Mouse (Mus musculus): Measurements from ENCODE around the gene Hdac1. TPM values are rescaled to one million over a fixed set of nuclear protein-coding genes. Genes with fewer than 3 reads are reported as not detected.
A peak's percentile ranks its signal among the peaks of the same experiment; 100 is the strongest.

Gene Hdac1
- total and polyA plus RNA-seq, 2 experiments from 2014 or later, result 30.8 to 50.7 TPM

DNA sequence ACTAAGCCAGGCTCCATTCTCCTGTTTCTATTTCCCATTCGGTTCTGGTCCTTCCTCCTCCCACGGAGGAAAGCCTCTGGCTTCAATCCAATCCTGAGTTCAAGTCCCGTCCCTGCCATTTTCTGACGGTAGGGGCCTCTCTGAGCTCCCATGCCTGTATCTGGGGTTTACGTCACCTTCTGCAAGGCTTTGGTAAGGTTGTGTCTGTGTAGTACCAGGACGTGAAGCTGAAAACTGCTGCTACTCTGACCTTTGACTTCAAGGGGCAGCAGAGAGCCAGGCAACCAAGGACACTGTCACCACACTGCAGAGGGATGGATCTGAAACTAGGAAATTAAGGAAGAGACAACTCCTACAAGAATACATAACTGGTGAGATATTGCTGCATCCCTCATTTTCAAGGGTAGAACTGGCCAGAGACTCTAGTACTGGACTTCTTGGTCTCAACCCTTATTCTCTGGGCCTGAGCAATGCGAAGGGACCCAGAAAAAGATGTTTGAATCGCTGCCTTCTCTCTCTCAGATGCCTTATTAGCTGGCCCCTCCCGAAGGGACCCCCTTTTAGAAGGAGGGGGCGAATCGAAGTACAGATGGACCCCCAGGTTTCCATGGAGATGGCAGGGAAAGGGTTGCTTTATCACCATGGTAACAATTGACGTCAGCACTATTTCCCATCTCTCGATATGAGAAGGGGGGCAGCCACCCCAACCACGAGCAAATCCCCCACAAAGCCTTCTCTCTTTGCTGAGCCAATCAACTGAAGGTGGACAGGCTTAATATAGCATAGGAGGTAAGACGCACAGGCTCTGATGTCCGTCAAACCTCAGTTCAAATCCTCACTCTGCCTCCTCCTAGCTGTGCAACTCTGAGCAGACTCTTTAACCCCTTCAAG is 46.6 kb downstream of the Hdac1 start:
- ATAC-seq (peak; percentile 85), DNase-seq (peak; percentile 93)
- Histone ChIP-seq H3K27ac (ENCODE audit: low read depth, low read length) (peak overlapping the region; percentile 83), H3K4me3 (ENCODE audit: low read depth, low read length) (peak overlapping the region; percentile 17; the same call in 1 of the 2 replicates), H3K36me3 (ENCODE audit: insufficient read depth) (no peaks in the 10 kb centered on the region), H3K4me1 (ENCODE audit: insufficient read depth) (peaks cover 19% of the 10 kb centered on the region), H3K27me3 (ENCODE audit: insufficient read depth, low read length) (no peaks in the 10 kb centered on the region), H3K4me2 (ENCODE audit: low read depth) (peak overlapping the region; percentile 43), H3K9ac (peak overlapping the region; percentile 48), H3K9me3 (ENCODE audit: low read length) (no peaks in the 10 kb centered on the region)
- WGBS, result 11% methylated on average over 16 of the region's 16 CpGs
- TF ChIP-seq CTCF (IDR thresholded peaks at IDR 0.05; ENCODE audit: low read depth), result peak; percentile 48; the same call in 1 of the 2 replicates

DNA sequence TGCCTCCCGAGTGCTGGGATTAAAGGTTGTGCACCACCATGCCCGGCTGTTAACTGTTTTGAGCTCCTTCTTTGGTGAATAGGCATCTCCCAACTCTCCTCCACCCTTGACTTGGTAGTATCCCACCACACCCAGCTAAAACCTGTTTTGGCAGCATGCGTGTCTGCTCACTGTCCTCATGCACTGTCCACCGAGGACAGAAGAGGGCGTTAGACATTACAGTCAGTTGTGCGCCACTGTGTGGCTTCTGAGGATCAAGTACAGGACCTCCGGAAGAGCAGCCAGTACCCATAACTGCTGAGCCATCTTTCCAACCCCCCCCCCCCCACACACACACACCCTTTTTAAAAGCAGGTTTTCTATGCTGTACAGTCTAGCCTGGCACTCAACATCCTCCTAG is 47.8 kb downstream of the Hdac1 start:
- Histone ChIP-seq H3K27ac (ENCODE audit: low read depth, low read length) (no peak overlapping the region), H3K9me3 (ENCODE audit: low read length) (no peaks in the 10 kb centered on the region), H3K27me3 (ENCODE audit: insufficient read depth, low read length) (no peaks in the 10 kb centered on the region), H3K36me3 (ENCODE audit: insufficient read depth) (no peaks in the 10 kb centered on the region), H3K4me1 (ENCODE audit: insufficient read depth) (peaks cover 19% of the 10 kb centered on the region), H3K4me2 (ENCODE audit: low read depth) (no peak overlapping the region), H3K9ac (no peak overlapping the region), H3K4me3 (ENCODE audit: low read depth, low read length) (no peak overlapping the region)
- TF ChIP-seq CTCF (IDR thresholded peaks at IDR 0.05; ENCODE audit: low read depth), result peak; percentile 34
- WGBS, result 77% methylated on average over 7 of the region's 7 CpGs
- DNase-seq, result no peak
- ATAC-seq, result no peak

DNA sequence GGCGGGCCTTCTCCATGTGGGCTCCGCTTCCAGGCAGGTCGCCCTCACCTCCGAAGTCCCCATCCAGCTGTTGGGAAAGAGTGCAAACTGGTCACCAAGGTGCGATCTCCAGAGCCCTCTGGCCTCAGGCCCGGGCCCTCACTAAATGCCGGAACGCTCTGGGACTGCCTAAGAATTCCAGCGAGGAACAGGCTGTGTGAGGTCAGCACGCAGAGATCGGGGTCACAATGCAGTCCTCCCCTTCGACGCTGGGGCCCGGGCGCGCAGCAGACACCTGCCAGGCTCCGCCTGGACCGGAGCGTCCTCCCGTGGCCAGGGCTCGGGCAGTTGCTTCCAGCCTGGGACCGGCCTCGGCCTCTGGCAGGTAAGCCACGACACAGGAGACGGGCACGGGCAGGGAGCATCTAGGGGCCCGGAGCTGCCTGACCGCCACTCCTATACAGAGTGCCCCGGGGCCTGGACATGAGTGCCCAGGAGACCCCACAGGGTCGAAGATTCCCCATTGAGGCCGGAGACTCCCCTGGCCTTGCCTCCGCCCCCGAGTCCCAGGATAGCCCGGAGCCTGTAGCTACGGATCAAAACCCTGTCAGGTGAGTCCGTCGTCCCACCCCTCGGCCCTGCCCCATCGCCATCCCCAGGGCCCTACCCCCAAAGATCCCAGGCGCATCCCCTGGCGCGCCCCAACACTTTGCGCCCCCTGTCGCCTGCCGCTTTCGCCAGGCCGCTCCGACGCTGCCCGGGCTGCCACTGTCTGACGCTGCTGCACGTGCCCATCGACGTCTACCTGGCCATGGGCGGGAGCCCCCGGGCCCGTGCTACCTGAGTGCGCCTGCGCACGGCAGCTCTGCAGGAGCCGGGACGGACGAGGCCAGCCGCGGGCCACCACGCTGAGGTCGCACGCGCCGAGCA is 51.3 kb downstream of the Hdac1 start, which contains the start of the genes Tssk3 and Fam229a:
Gene Tssk3 (minus strand): TSS at position 51 of the 909 bp plus-strand sequence.
Gene Fam229a (plus strand): TSS at position 219 of the 909 bp plus-strand sequence.
- Histone ChIP-seq H3K4me1 (ENCODE audit: insufficient read depth) (peaks cover 9% of the 10 kb centered on the region; the same call in 1 of the 2 replicates), H3K27ac (ENCODE audit: low read depth, low read length) (no peak within 1 kb of the TSS), H3K4me3 (ENCODE audit: low read depth, low read length) (peak within 1 kb of the TSS; percentile 30), H3K36me3 (ENCODE audit: insufficient read depth) (peaks cover 30% of the 10 kb centered on the region), H3K27me3 (ENCODE audit: insufficient read depth, low read length) (no peaks in the 10 kb centered on the region), H3K9me3 (ENCODE audit: low read length) (no peaks in the 10 kb centered on the region), H3K4me2 (ENCODE audit: low read depth) (peak within 1 kb of the TSS; percentile 57), H3K9ac (peak within 1 kb of the TSS; percentile 36)
- WGBS, result 4% methylated on average over 70 of the region's 70 CpGs
- DNase-seq, result peak; percentile 64
- peak; percentile 21; the same call in 1 of the 2 replicates for ATAC-seq
- TF ChIP-seq CTCF (IDR thresholded peaks at IDR 0.05; ENCODE audit: low read depth), result peak; percentile 50

DNA sequence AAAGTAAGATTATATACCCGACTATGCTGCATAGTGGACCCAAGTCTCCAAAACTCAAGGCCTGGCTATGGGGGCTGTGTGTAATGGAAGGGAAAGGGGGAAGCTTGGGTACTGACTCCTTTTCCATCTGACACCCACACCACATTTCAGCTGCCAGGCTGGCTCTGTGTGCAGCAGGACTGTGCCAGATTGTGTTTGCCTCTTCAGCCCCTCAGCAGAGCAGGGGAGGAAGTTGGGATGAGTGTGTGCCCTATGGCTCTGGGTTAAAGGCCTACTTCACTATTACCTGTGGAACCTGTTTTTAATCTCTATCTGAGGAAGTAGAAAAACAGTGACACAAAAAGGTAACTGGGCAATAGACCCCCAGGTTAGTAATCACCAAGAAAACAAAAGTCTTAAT is 61.4 kb downstream of the Hdac1 start:
- Histone ChIP-seq H3K9me3 (ENCODE audit: low read length) (no peaks in the 10 kb centered on the region), H3K4me2 (ENCODE audit: low read depth) (no peak overlapping the region)
- WGBS, result 87% methylated on average over 1 of the region's 1 CpGs

GRCm38 (mm10) chr4:129479863-129480262 is 62.6 kb downstream of the Hdac1 start:
- H3K27ac ChIP-seq (ENCODE audit: low read depth, low read length), result no peak overlapping the region
- H3K4me3 ChIP-seq (ENCODE audit: low read depth, low read length), result no peak overlapping the region
- H3K4me2 ChIP-seq (ENCODE audit: low read depth), result no peak overlapping the region
- H3K36me3 ChIP-seq (ENCODE audit: insufficient read depth), result peaks cover 64% of the 10 kb centered on the region
- H3K9me3 ChIP-seq (ENCODE audit: low read length), result no peaks in the 10 kb centered on the region
- no peak for DNase-seq
- no peak overlapping the region for H3K9ac ChIP-seq
- H3K27me3 ChIP-seq (ENCODE audit: insufficient read depth, low read length), result no peaks in the 10 kb centered on the region
- no peak for TF ChIP-seq CTCF (IDR thresholded peaks at IDR 0.05; ENCODE audit: low read depth)
- ATAC-seq, result no peak
- H3K4me1 ChIP-seq (ENCODE audit: insufficient read depth), result no peaks in the 10 kb centered on the region
- 90% methylated on average over 3 of the region's 3 CpGs for WGBS

More for the DNA sequence above, 61.4 kb downstream of the Hdac1 start:
- Histone ChIP-seq H3K4me3 (ENCODE audit: low read depth, low read length) (no peak overlapping the region), H3K36me3 (ENCODE audit: insufficient read depth) (peaks cover 67% of the 10 kb centered on the region), H3K9ac (no peak overlapping the region), H3K27ac (ENCODE audit: low read depth, low read length) (no peak overlapping the region), H3K27me3 (ENCODE audit: insufficient read depth, low read length) (no peaks in the 10 kb centered on the region), H3K4me1 (ENCODE audit: insufficient read depth) (no peaks in the 10 kb centered on the region)
- DNase-seq (no peak), ATAC-seq (no peak)
- TF ChIP-seq CTCF (IDR thresholded peaks at IDR 0.05; ENCODE audit: low read depth), result no peak

GRCm38 (mm10) chr4:129476047-129476446 is 66.5 kb downstream of the Hdac1 start:
- Histone ChIP-seq H3K9me3 (ENCODE audit: low read length) (no peaks in the 10 kb centered on the region), H3K4me1 (ENCODE audit: insufficient read depth) (no peaks in the 10 kb centered on the region), H3K27ac (ENCODE audit: low read depth, low read length) (no peak overlapping the region), H3K36me3 (ENCODE audit: insufficient read depth) (peaks cover 73% of the 10 kb centered on the region), H3K4me2 (ENCODE audit: low read depth) (no peak overlapping the region), H3K4me3 (ENCODE audit: low read depth, low read length) (no peak overlapping the region), H3K9ac (no peak overlapping the region), H3K27me3 (ENCODE audit: insufficient read depth, low read length) (no peaks in the 10 kb centered on the region)
- 92% methylated on average over 11 of the region's 11 CpGs for WGBS
- no peak for ATAC-seq
- no peak for TF ChIP-seq CTCF (IDR thresholded peaks at IDR 0.05; ENCODE audit: low read depth)
- no peak for DNase-seq

Small RNA genes lying within 50 kb of the gene (microRNA-seq; reads per million reads assigned to microRNA genes)
- 0 reads per million in 2 experiments for gene Mir8119

Other genes starting within 250 kb of the Hdac1 start
- gene Rbbp4, start 207.3 kb downstream of the Hdac1 start, total RNA-seq (2014; rRNA removed), result 103 and 111 TPM in 2 replicates
- 272 and 292 TPM in 2 replicates for gene Rbbp4, start 207.3 kb downstream of the Hdac1 start, polyA plus RNA-seq (2015; fragmentation: Nextera tagmentation; extraction: Ambion mirVana)
- 5.9 and 6.0 TPM in 2 replicates for gene Zbtb8os, start 207.0 kb downstream of the Hdac1 start, total RNA-seq (2014; rRNA removed)
- 20.7 and 30.0 TPM in 2 replicates for gene Zbtb8os, start 207.0 kb downstream of the Hdac1 start, polyA plus RNA-seq (2015; fragmentation: Nextera tagmentation; extraction: Ambion mirVana)
- gene Zbtb8a, start 164.6 kb downstream of the Hdac1 start, total RNA-seq (2014; rRNA removed), result 22.5 and 28.0 TPM in 2 replicates
- gene Zbtb8a, start 164.6 kb downstream of the Hdac1 start, polyA plus RNA-seq (2015; fragmentation: Nextera tagmentation; extraction: Ambion mirVana), result 10.3 and 14.3 TPM in 2 replicates
- gene Zbtb8b, start 101.9 kb downstream of the Hdac1 start, total RNA-seq (2014; rRNA removed), result 7.0 and 10.5 TPM in 2 replicates
- 6.0 and 9.2 TPM in 2 replicates for gene Zbtb8b, start 101.9 kb downstream of the Hdac1 start, polyA plus RNA-seq (2015; fragmentation: Nextera tagmentation; extraction: Ambion mirVana)
- gene Bsdc1, start 81.1 kb downstream of the Hdac1 start, total RNA-seq (2014; rRNA removed), result 57.0 and 61.6 TPM in 2 replicates
- 25.6 and 28.4 TPM in 2 replicates for gene Bsdc1, start 81.1 kb downstream of the Hdac1 start, polyA plus RNA-seq (2015; fragmentation: Nextera tagmentation; extraction: Ambion mirVana)
- gene Tssk3, start 51.7 kb downstream of the Hdac1 start, total RNA-seq (2014; rRNA removed), result 0.24 and 0.46 TPM in 2 replicates
- 0.62 and 0.98 TPM in 2 replicates for gene Tssk3, start 51.7 kb downstream of the Hdac1 start, polyA plus RNA-seq (2015; fragmentation: Nextera tagmentation; extraction: Ambion mirVana)
- 1.8 TPM in 1 of 2 replicates, not detected in the other for gene Fam229a, start 51.5 kb downstream of the Hdac1 start, total RNA-seq (2014; rRNA removed)
- 1.7 and 2.6 TPM in 2 replicates for gene Fam229a, start 51.5 kb downstream of the Hdac1 start, polyA plus RNA-seq (2015; fragmentation: Nextera tagmentation; extraction: Ambion mirVana)
- gene Marcksl1, start 29.1 kb downstream of the Hdac1 start, total RNA-seq (2014; rRNA removed), result 1,946 and 1,960 TPM in 2 replicates
- gene Marcksl1, start 29.1 kb downstream of the Hdac1 start, polyA plus RNA-seq (2015; fragmentation: Nextera tagmentation; extraction: Ambion mirVana), result 2,276 and 2,298 TPM in 2 replicates
- 13.9 and 15.3 TPM in 2 replicates for gene Lck, start 30.9 kb upstream of the Hdac1 start, total RNA-seq (2014; rRNA removed)
- gene Lck, start 30.9 kb upstream of the Hdac1 start, polyA plus RNA-seq (2015; fragmentation: Nextera tagmentation; extraction: Ambion mirVana), result 14.9 and 17.0 TPM in 2 replicates
- gene Fam167b, start 35.8 kb upstream of the Hdac1 start, total RNA-seq (2014; rRNA removed), result not detected in 2 replicates
- 0.23 TPM in 1 of 2 replicates, not detected in the other for gene Fam167b, start 35.8 kb upstream of the Hdac1 start, polyA plus RNA-seq (2015; fragmentation: Nextera tagmentation; extraction: Ambion mirVana)
- gene Eif3i, start 57.9 kb upstream of the Hdac1 start, total RNA-seq (2014; rRNA removed), result 255 and 301 TPM in 2 replicates
- 226 and 261 TPM in 2 replicates for gene Eif3i, start 57.9 kb upstream of the Hdac1 start, polyA plus RNA-seq (2015; fragmentation: Nextera tagmentation; extraction: Ambion mirVana)
- gene Tmem234, start 58.0 kb upstream of the Hdac1 start, total RNA-seq (2014; rRNA removed), result 151 and 155 TPM in 2 replicates
- 215 and 218 TPM in 2 replicates for gene Tmem234, start 58.0 kb upstream of the Hdac1 start, polyA plus RNA-seq (2015; fragmentation: Nextera tagmentation; extraction: Ambion mirVana)
- gene Dcdc2b, start 71.5 kb upstream of the Hdac1 start, total RNA-seq (2014; rRNA removed), result 3.0 TPM in 1 of 2 replicates, not detected in the other
- gene Dcdc2b, start 71.5 kb upstream of the Hdac1 start, polyA plus RNA-seq (2015; fragmentation: Nextera tagmentation; extraction: Ambion mirVana), result 3.6 and 4.5 TPM in 2 replicates
- 25.9 and 31.5 TPM in 2 replicates for gene Iqcc, start 76.4 kb upstream of the Hdac1 start, total RNA-seq (2014; rRNA removed)
- gene Iqcc, start 76.4 kb upstream of the Hdac1 start, polyA plus RNA-seq (2015; fragmentation: Nextera tagmentation; extraction: Ambion mirVana), result 21.4 and 24.7 TPM in 2 replicates
- gene Ccdc28b, start 81.2 kb upstream of the Hdac1 start, total RNA-seq (2014; rRNA removed), result 89.2 and 120 TPM in 2 replicates
- gene Ccdc28b, start 81.2 kb upstream of the Hdac1 start, polyA plus RNA-seq (2015; fragmentation: Nextera tagmentation; extraction: Ambion mirVana), result 144 and 146 TPM in 2 replicates
- 39.1 and 45.0 TPM in 2 replicates for gene Txlna, start 98.4 kb upstream of the Hdac1 start, total RNA-seq (2014; rRNA removed)
- gene Txlna, start 98.4 kb upstream of the Hdac1 start, polyA plus RNA-seq (2015; fragmentation: Nextera tagmentation; extraction: Ambion mirVana), result 22.4 and 28.4 TPM in 2 replicates
- 52.8 and 60.5 TPM in 2 replicates for gene Kpna6, start 130.1 kb upstream of the Hdac1 start, total RNA-seq (2014; rRNA removed)
- 9.8 and 11.2 TPM in 2 replicates for gene Kpna6, start 130.1 kb upstream of the Hdac1 start, polyA plus RNA-seq (2015; fragmentation: Nextera tagmentation; extraction: Ambion mirVana)
- gene Tmem39b, start 154.1 kb upstream of the Hdac1 start, total RNA-seq (2014; rRNA removed), result 17.2 and 23.0 TPM in 2 replicates
- gene Tmem39b, start 154.1 kb upstream of the Hdac1 start, polyA plus RNA-seq (2015; fragmentation: Nextera tagmentation; extraction: Ambion mirVana), result 15.3 and 16.1 TPM in 2 replicates
- 108 and 128 TPM in 2 replicates for gene Khdrbs1, start 199.6 kb upstream of the Hdac1 start, total RNA-seq (2014; rRNA removed)
- gene Khdrbs1, start 199.6 kb upstream of the Hdac1 start, polyA plus RNA-seq (2015; fragmentation: Nextera tagmentation; extraction: Ambion mirVana), result 90.5 and 105 TPM in 2 replicates

All from forebrain, postnatal 0 days (tissue).